Mouse (Mus musculus): ENCODE measurements around the gene Angel1.

DNA sequence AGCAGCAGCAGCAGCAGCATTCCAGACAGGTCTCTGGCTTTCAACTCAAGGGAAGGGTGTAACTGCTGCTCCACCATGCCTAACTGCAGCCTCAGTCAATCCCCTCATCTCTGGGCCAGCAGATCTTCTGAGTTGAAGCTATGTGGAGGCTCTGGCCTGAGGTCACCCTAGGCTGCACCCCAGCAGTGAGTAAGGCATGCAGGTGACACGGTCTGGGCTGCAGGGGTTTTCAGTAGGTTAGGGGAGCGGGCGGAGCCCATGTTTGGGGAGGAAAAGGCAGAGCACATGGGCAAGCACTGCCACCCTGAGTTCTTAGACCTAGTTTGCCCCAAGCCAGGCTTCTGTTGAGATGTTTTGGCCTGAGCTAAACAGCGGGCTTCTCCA, 25.3 kb downstream of the Angel1 start:
- TF ChIP-seq CTCF (IDR thresholded peaks at IDR 0.05; ENCODE audit: low read depth, low read length) (no peak), TAL1 (conservative IDR thresholded peaks at IDR 0.05; ENCODE audit: low read depth, low read length) (no peak), GATA1 (IDR thresholded peaks at IDR 0.05; ENCODE audit: borderline replicate concordance, low read length) (no peak), POLR2AphosphoS5 (IDR thresholded peaks at IDR 0.05; ENCODE audit: insufficient replicate concordance, low read depth, low read length) (no peak), GATA2 (IDR thresholded peaks at IDR 0.05; ENCODE audit: borderline replicate concordance, low read depth, low read length) (no peak)
